Mouse (Mus musculus) erythroblast, embryonic 14.5 days (primary cell): ENCODE data around the gene Bach2.

Experiments
- GATA1 ChIP-seq: IDR thresholded peaks from 2 replicates; pipeline ENCODE4 v1.6.1; 2012; ENCODE audit warnings: low read length, inconsistent platforms, mixed read lengths
- TAL1 ChIP-seq: IDR thresholded peaks from 3 replicates; pipeline ENCODE4 v1.6.1; 2012; ENCODE audit warnings: low read length, inconsistent platforms, mixed read lengths

- TF ChIP-seq TAL1 = no peak
- no peak for TF ChIP-seq GATA1
These were observed 42.7 kb downstream of the Bach2 start for GRCm38 (mm10) chr4:32281306-32281705.
